In genomic region chr8:70540507-70541071, GRCm38 (mm10) we compare ENCODE assay signal across 8 mouse cellular contexts. TPM values are rescaled to one million over a fixed set of nuclear protein-coding genes. Genes with fewer than 3 reads are reported as not detected.
DNase-seq lines count a peak whose midpoint lies in the region; ATAC-seq and TF ChIP-seq lines count a peak whose summit lies in the region.

No protein-coding gene starts in this region.

- ATAC-seq in forebrain, embryonic 12.5 days (ENCODE audit: low FRiP score): no peak
- ATAC-seq in midbrain, embryonic 14.5 days (ENCODE audit: low FRiP score, low TSS enrichment): no peak

- H3K9ac ChIP-seq in forebrain, embryonic 12.5 days: peak overlapping the region; percentile 79
- H3K9ac ChIP-seq in midbrain, embryonic 14.5 days (replicated peaks; ENCODE audit: low read length): peak overlapping the region; percentile 77

- peaks cover 26% of the 10 kb centered on the region; the same call in 1 of the 2 replicates for H3K4me1 ChIP-seq in lung, adult 2 months (ENCODE audit: control insufficient read depth, insufficient read depth, low read length)
- H3K4me1 ChIP-seq in forebrain, embryonic 12.5 days: peaks cover 41% of the 10 kb centered on the region
- H3K4me1 ChIP-seq in kidney, adult 2 months (ENCODE audit: control insufficient read depth, insufficient read depth, low read length): peaks cover 21% of the 10 kb centered on the region; the same call in 1 of the 2 replicates
- peaks cover 12% of the 10 kb centered on the region for H3K4me1 ChIP-seq in midbrain, embryonic 14.5 days (ENCODE audit: control insufficient read depth, insufficient read depth, low read length)

- H3K27ac ChIP-seq in forebrain, embryonic 12.5 days: no peak overlapping the region
- peak overlapping the region; percentile 77 for H3K27ac ChIP-seq in kidney, adult 2 months (ENCODE audit: insufficient read depth, low read depth, low read length)
- H3K27ac ChIP-seq in midbrain, embryonic 14.5 days (replicated peaks; ENCODE audit: low read depth, low read length): no peak overlapping the region

- peak overlapping the region; percentile 93 for H3K4me2 ChIP-seq in forebrain, embryonic 12.5 days
- H3K4me2 ChIP-seq in midbrain, embryonic 14.5 days (ENCODE audit: low read length): peak overlapping the region; percentile 79

- no peak for DNase-seq in lung, adult 2 months
- DNase-seq in lung, postnatal 36 days: no peak
- peak; percentile 63 for DNase-seq in kidney, adult 2 months
- DNase-seq in midbrain, embryonic 14.5 days: no peak
- no peak for DNase-seq in right cerebral cortex, adult 2 months (ENCODE audit: low spot score in 2 of 2)
- DNase-seq in frontal cortex, adult 2 months (ENCODE audit: extremely low spot score in 1 of 2, low spot score in 1 of 2): no peak
- no peak for DNase-seq in frontal cortex, postnatal 14 days (ENCODE audit: low spot score in 2 of 2)

- WGBS in lung, adult 2 months: 12% methylated on average over 7 of the region's 7 CpGs
- WGBS in forebrain, embryonic 12.5 days: 62% methylated on average over 7 of the region's 7 CpGs
- WGBS in kidney, adult 2 months: 8% methylated on average over 7 of the region's 7 CpGs
- 57% methylated on average over 7 of the region's 7 CpGs for WGBS in midbrain, embryonic 14.5 days

- no peak for TF ChIP-seq CTCF in lung, adult 2 months (IDR thresholded peaks at IDR 0.05; ENCODE audit: insufficient read depth, low read length)
- TF ChIP-seq CTCF in kidney, adult 2 months (conservative IDR thresholded peaks at IDR 0.05; ENCODE audit: insufficient read depth, insufficient read length, low read depth, low read length): no peak

- H3K27me3 ChIP-seq in forebrain, embryonic 12.5 days: no peaks in the 10 kb centered on the region
- no peaks in the 10 kb centered on the region for H3K27me3 ChIP-seq in kidney, adult 2 months (replicated peaks; ENCODE audit: control insufficient read depth, insufficient read depth, low read length)
- H3K27me3 ChIP-seq in midbrain, embryonic 14.5 days (ENCODE audit: control insufficient read depth, insufficient read depth, low read length): no peaks in the 10 kb centered on the region

- peak overlapping the region; percentile 91 for H3K4me3 ChIP-seq in lung, adult 2 months (replicated peaks; ENCODE audit: extremely low read depth, low read depth, low read length)
- H3K4me3 ChIP-seq in forebrain, embryonic 12.5 days (replicated peaks): peak overlapping the region; percentile 82
- peak overlapping the region; percentile 79 for H3K4me3 ChIP-seq in kidney, adult 2 months (ENCODE audit: insufficient read depth, low read depth, low read length)
- peak overlapping the region; percentile 87 for H3K4me3 ChIP-seq in midbrain, embryonic 14.5 days (replicated peaks; ENCODE audit: low read depth, low read length)

- no peaks in the 10 kb centered on the region for H3K9me3 ChIP-seq in forebrain, embryonic 12.5 days
- H3K9me3 ChIP-seq in midbrain, embryonic 14.5 days (ENCODE audit: control insufficient read depth, low read length): no peaks in the 10 kb centered on the region

- H3K36me3 ChIP-seq in forebrain, embryonic 12.5 days (replicated peaks): peaks cover 15% of the 10 kb centered on the region
- H3K36me3 ChIP-seq in kidney, adult 2 months (ENCODE audit: control insufficient read depth, insufficient read depth, low read length): no peaks in the 10 kb centered on the region
- peaks cover 17% of the 10 kb centered on the region for H3K36me3 ChIP-seq in midbrain, embryonic 14.5 days (ENCODE audit: control insufficient read depth, insufficient read depth, low read length)

- TF ChIP-seq POLR2A in lung, adult 2 months (IDR thresholded peaks at IDR 0.05; ENCODE audit: borderline replicate concordance, extremely low read depth, low read depth, low read length): no peak
- no peak for TF ChIP-seq POLR2A in kidney, adult 2 months (IDR thresholded peaks at IDR 0.05; ENCODE audit: low read depth, low read length)

RNA-seq across cellular contexts. Expression of gene Ell, which starts 1.3 kb away (rescaled TPM):
- polyA plus RNA-seq in lung, adult 2 months (2012; rRNA removed): 29.6 and 32.9 TPM in 2 replicates
- 18.8 and 19.9 TPM in 2 replicates for polyA plus RNA-seq in forebrain, embryonic 12.5 days (2016; fragmentation: Nextera tagmentation; extraction: Ambion mirVana)
- 16.4 and 18.1 TPM in 2 replicates for polyA plus RNA-seq in kidney, adult 2 months (2012; rRNA removed)
- 14.9 and 17.1 TPM in 2 replicates for polyA plus RNA-seq in midbrain, embryonic 14.5 days (2014; fragmentation: Nextera tagmentation; extraction: Ambion mirVana)
- polyA plus RNA-seq in frontal cortex, adult 2 months (2012; rRNA removed): 25.1 and 25.6 TPM in 2 replicates

RNA-seq across cellular contexts. Expression of gene Kxd1, which starts 12.8 kb away (rescaled TPM):
- polyA plus RNA-seq in lung, adult 2 months (2012; rRNA removed): 48.7 and 54.6 TPM in 2 replicates
- 45.6 and 50.8 TPM in 2 replicates for polyA plus RNA-seq in forebrain, embryonic 12.5 days (2016; fragmentation: Nextera tagmentation; extraction: Ambion mirVana)
- polyA plus RNA-seq in kidney, adult 2 months (2012; rRNA removed): 151 TPM in 2 replicates
- polyA plus RNA-seq in midbrain, embryonic 14.5 days (2014; fragmentation: Nextera tagmentation; extraction: Ambion mirVana): 50.7 and 52.6 TPM in 2 replicates
- polyA plus RNA-seq in frontal cortex, adult 2 months (2012; rRNA removed): 60.6 and 61.4 TPM in 2 replicates

RNA-seq across cellular contexts. Expression of gene Fkbp8, which starts 13.1 kb away (rescaled TPM):
- polyA plus RNA-seq in lung, adult 2 months (2012; rRNA removed): 361 and 369 TPM in 2 replicates
- polyA plus RNA-seq in forebrain, embryonic 12.5 days (2016; fragmentation: Nextera tagmentation; extraction: Ambion mirVana): 309 and 314 TPM in 2 replicates
- 320 and 410 TPM in 2 replicates for polyA plus RNA-seq in kidney, adult 2 months (2012; rRNA removed)
- polyA plus RNA-seq in midbrain, embryonic 14.5 days (2014; fragmentation: Nextera tagmentation; extraction: Ambion mirVana): 328 and 408 TPM in 2 replicates
- polyA plus RNA-seq in frontal cortex, adult 2 months (2012; rRNA removed): 560 and 609 TPM in 2 replicates

RNA-seq across cellular contexts. Expression of gene Uba52, which starts 30.0 kb away (rescaled TPM):
- polyA plus RNA-seq in lung, adult 2 months (2012; rRNA removed): 370 and 371 TPM in 2 replicates
- polyA plus RNA-seq in forebrain, embryonic 12.5 days (2016; fragmentation: Nextera tagmentation; extraction: Ambion mirVana): 692 and 734 TPM in 2 replicates
- polyA plus RNA-seq in kidney, adult 2 months (2012; rRNA removed): 620 and 835 TPM in 2 replicates
- 696 and 821 TPM in 2 replicates for polyA plus RNA-seq in midbrain, embryonic 14.5 days (2014; fragmentation: Nextera tagmentation; extraction: Ambion mirVana)
- 901 and 1,108 TPM in 2 replicates for polyA plus RNA-seq in frontal cortex, adult 2 months (2012; rRNA removed)

RNA-seq across cellular contexts. Expression of gene Rex1bd, which starts 34.0 kb away (rescaled TPM):
- polyA plus RNA-seq in lung, adult 2 months (2012; rRNA removed): 145 and 178 TPM in 2 replicates
- polyA plus RNA-seq in forebrain, embryonic 12.5 days (2016; fragmentation: Nextera tagmentation; extraction: Ambion mirVana): 126 and 127 TPM in 2 replicates
- polyA plus RNA-seq in kidney, adult 2 months (2012; rRNA removed): 161 and 177 TPM in 2 replicates
- 152 and 190 TPM in 2 replicates for polyA plus RNA-seq in midbrain, embryonic 14.5 days (2014; fragmentation: Nextera tagmentation; extraction: Ambion mirVana)
- 197 and 210 TPM in 2 replicates for polyA plus RNA-seq in frontal cortex, adult 2 months (2012; rRNA removed)
